Comparison of ENCODE assay signal across 9 mouse cellular contexts in genomic region chr13:15707481-15707881, GRCm38 (mm10).
DNase-seq lines count a peak whose midpoint lies in the region; ATAC-seq and TF ChIP-seq lines count a peak whose summit lies in the region.
"Had no signal": no experiment of that assay in that cellular context is flagged by ENCODE, and none has a peak within 500 bp of the region (broad histone marks: within the 10 kb centered on the region; RNA-seq: fewer than 3 reads in every experiment).

No protein-coding gene starts in this region.

- peaks cover 9% of the 10 kb centered on the region for H3K4me1 ChIP-seq in heart, embryonic 10.5 days
- no peaks in the 10 kb centered on the region for H3K4me1 ChIP-seq in forebrain, postnatal 0 days (ENCODE audit: insufficient read depth)

- no peak overlapping the region for H3K4me3 ChIP-seq in heart, embryonic 10.5 days
- H3K4me3 ChIP-seq in forebrain, postnatal 0 days (ENCODE audit: low read depth, low read length): no peak overlapping the region

- no peak overlapping the region for H3K4me2 ChIP-seq in forebrain, postnatal 0 days (ENCODE audit: low read depth)

- TF ChIP-seq CTCF in forebrain, postnatal 0 days (IDR thresholded peaks at IDR 0.05; ENCODE audit: low read depth): no peak

- 20% methylated on average over 4 of the region's 4 CpGs for WGBS in heart, embryonic 10.5 days
- WGBS in forebrain, postnatal 0 days: 4% methylated on average over 4 of the region's 4 CpGs

- H3K36me3 ChIP-seq in heart, embryonic 10.5 days: no peaks in the 10 kb centered on the region
- no peaks in the 10 kb centered on the region for H3K36me3 ChIP-seq in forebrain, postnatal 0 days (ENCODE audit: insufficient read depth)

- no peak overlapping the region for H3K9ac ChIP-seq in forebrain, postnatal 0 days
- H3K9ac ChIP-seq: liver, embryonic 14.5 days had no signal

- peak; percentile 56 for ATAC-seq in forebrain, postnatal 0 days

- H3K27ac ChIP-seq in heart, embryonic 10.5 days: no peak overlapping the region
- no peak overlapping the region for H3K27ac ChIP-seq in forebrain, postnatal 0 days (ENCODE audit: low read depth, low read length)
- H3K27ac ChIP-seq: liver, embryonic 14.5 days had no signal

- H3K27me3 ChIP-seq in heart, embryonic 10.5 days (ENCODE audit: insufficient read depth, poor library complexity, severe bottlenecking): no peaks in the 10 kb centered on the region
- H3K27me3 ChIP-seq in forebrain, postnatal 0 days (ENCODE audit: insufficient read depth, low read length): no peaks in the 10 kb centered on the region

- no peaks in the 10 kb centered on the region for H3K9me3 ChIP-seq in heart, embryonic 10.5 days
- H3K9me3 ChIP-seq in forebrain, postnatal 0 days (ENCODE audit: low read length): no peaks in the 10 kb centered on the region

- peak; percentile 40 to 48 for DNase-seq in heart, adult 18-20 months
- no peak for DNase-seq in heart, embryonic 10.5 days (ENCODE audit: low spot score)
- DNase-seq in adrenal gland, postnatal 10 days: peak; percentile 65
- DNase-seq in forebrain, postnatal 0 days: no peak
- peak; percentile 56 for DNase-seq in lung, postnatal 25 days (ENCODE audit: low spot score)
- DNase-seq in neural tube, embryonic 10.5 days (ENCODE audit: extremely low spot score, low spot score): no peak
- DNase-seq in frontal cortex, postnatal 14 days (ENCODE audit: low spot score in 2 of 2): no peak
- DNase-seq in thymus, postnatal 36 days: no peak

Comparison
In these comparisons a context has a peak if more than half of its experiments do, and no peak if none do; other contexts are left out.
1. DNase-seq: peak in heart, adult 18-20 months (2 of 2), adrenal gland, postnatal 10 days (single experiment) and lung, postnatal 25 days (single experiment); none in heart, embryonic 10.5 days (single experiment), forebrain, postnatal 0 days (single experiment), neural tube, embryonic 10.5 days (single experiment), frontal cortex, postnatal 14 days (0 of 2) and thymus, postnatal 36 days (0 of 2).